Mouse (Mus musculus) gastrocnemius, adult 2 months (tissue): ENCODE data around the gene Adamts14. TPM values are rescaled to one million over a fixed set of nuclear protein-coding genes. Genes with fewer than 3 reads are reported as not detected.

ENCODE experiments used
- DNase-seq: peaks from one replicate; pipeline ENCODE4 v3.0.0; 2022
- H3K27ac ChIP-seq: fragments of 200-600 bp; 2 replicates; pipeline ENCODE4 v1.8.1; 2022; ENCODE audit warnings: mild to moderate bottlenecking
- H3K4me3 ChIP-seq: fragments of 200-600 bp; 2 replicates; pipeline ENCODE4 v1.8.1; 2022; ENCODE audit warnings: mild to moderate bottlenecking, moderate library complexity
- CTCF ChIP-seq: fragments of 200-600 bp; IDR thresholded peaks from 2 replicates; pipeline ENCODE4 v1.8.1; 2022; ENCODE audit warnings: antibody characterized with exemption, mild to moderate bottlenecking, moderate library complexity
- intact Hi-C: fragments of 180-260 bp; cut with DNase I; formaldehyde crosslinking; loops from one replicate; pipeline ENCODE4 v1.15.1; 2025
- total RNA-seq, 2 experiments: library from RNA; stranded (reverse); gene quantifications; 2 replicates each; pipeline ENCODE4 v1.2.3; 2021

Adamts14 gene
- total RNA-seq, 2 experiments from 2014 or later = 0.43 to 1.5 TPM

GRCm38 (mm10) chr10:61267378-61267777 lies 5.9 kb downstream of the Adamts14 start:
- DNase-seq = no peak
- intact Hi-C loops = no loop called here
- TF ChIP-seq CTCF = no peak
- Histone ChIP-seq H3K27ac (no peak overlapping the region), H3K4me3 (no peak overlapping the region)

- H3K27ac ChIP-seq = no peak overlapping the region
- TF ChIP-seq CTCF = no peak
- H3K4me3 ChIP-seq = no peak overlapping the region
- DNase-seq = no peak
- intact Hi-C loops = loop anchor here (5.0 kb wide), 1 partner anchor 51 kb away; no protein-coding TSS in a partner anchor
These were observed 9.6 kb downstream of the Adamts14 start for GRCm38 (mm10) chr10:61263606-61264005.

GRCm38 (mm10) chr10:61261229-61262156 lies 11.7 kb downstream of the Adamts14 start:
- peak; percentile 46 for DNase-seq
- TF ChIP-seq CTCF = no peak

GRCm38 (mm10) chr10:61258131-61258530 lies 15.1 kb downstream of the Adamts14 start:
- Histone ChIP-seq H3K4me3 (no peak overlapping the region), H3K27ac (no peak overlapping the region)
- no peak for DNase-seq
- intact Hi-C loops = no loop called here
- TF ChIP-seq CTCF = no peak

More at GRCm38 (mm10) chr10:61261229-61262156, 11.7 kb downstream of the Adamts14 start:
- no peak overlapping the region for H3K4me3 ChIP-seq
- intact Hi-C loops = loop anchor here (5.0 kb wide), 1 partner anchor 49 kb away; no protein-coding TSS in a partner anchor
- no peak overlapping the region; the same call in 1 of the 2 replicates for H3K27ac ChIP-seq

- DNase-seq = peak; percentile 67
- Histone ChIP-seq H3K27ac (peak overlapping the region; percentile 69), H3K4me3 (no peak overlapping the region)
- intact Hi-C loops = no loop called here
- no peak; the same call in 1 of the 2 replicates for TF ChIP-seq CTCF
These were observed 16.6 kb downstream of the Adamts14 start for GRCm38 (mm10) chr10:61256665-61257064.

GRCm38 (mm10) chr10:61255190-61255589 lies 18.0 kb downstream of the Adamts14 start:
- intact Hi-C loops = no loop called here
- peak overlapping the region; percentile 28; the same call in 1 of the 2 replicates for H3K27ac ChIP-seq
- no peak for TF ChIP-seq CTCF
- no peak overlapping the region for H3K4me3 ChIP-seq
- DNase-seq = no peak

- TF ChIP-seq CTCF = no peak
- no peak overlapping the region for H3K4me3 ChIP-seq
- peak; percentile 67 for DNase-seq
- peak overlapping the region; percentile 28; the same call in 1 of the 2 replicates for H3K27ac ChIP-seq
- intact Hi-C loops = no loop called here
These were observed 18.5 kb downstream of the Adamts14 start for GRCm38 (mm10) chr10:61254761-61255160.

GRCm38 (mm10) chr10:61249951-61250350 lies 23.3 kb downstream of the Adamts14 start:
- Histone ChIP-seq H3K4me3 (no peak overlapping the region), H3K27ac (no peak overlapping the region)
- TF ChIP-seq CTCF = no peak
- no peak for DNase-seq
- intact Hi-C loops = no loop called here

- no peak for DNase-seq
- intact Hi-C loops = no loop called here
- no peak for TF ChIP-seq CTCF
- Histone ChIP-seq H3K4me3 (no peak overlapping the region), H3K27ac (no peak overlapping the region)
These were observed 24.6 kb downstream of the Adamts14 start for GRCm38 (mm10) chr10:61248596-61249114.

GRCm38 (mm10) chr10:61246288-61246687 lies 26.9 kb downstream of the Adamts14 start:
- intact Hi-C loops = no loop called here
- no peak for TF ChIP-seq CTCF
- no peak for DNase-seq
- Histone ChIP-seq H3K4me3 (no peak overlapping the region), H3K27ac (no peak overlapping the region)

GRCm38 (mm10) chr10:61241961-61242421 lies 31.2 kb downstream of the Adamts14 start:
- Histone ChIP-seq H3K4me3 (no peak overlapping the region), H3K27ac (no peak overlapping the region)
- intact Hi-C loops = no loop called here
- TF ChIP-seq CTCF = no peak
- DNase-seq = peak; percentile 62

GRCm38 (mm10) chr10:61240108-61240920 lies 32.9 kb downstream of the Adamts14 start:
- no peak for TF ChIP-seq CTCF
- Histone ChIP-seq H3K27ac (peak overlapping the region; percentile 28; the same call in 1 of the 2 replicates), H3K4me3 (no peak overlapping the region)
- peak; percentile 50 for DNase-seq
- intact Hi-C loops = no loop called here
